10 mouse cellular contexts compared by ENCODE assay signal in genomic region chr17:57012245-57012795, GRCm38 (mm10). TPM values are rescaled to one million over a fixed set of nuclear protein-coding genes. Genes with fewer than 3 reads are reported as not detected.
DNase-seq lines count a peak whose midpoint lies in the region; ATAC-seq and TF ChIP-seq lines count a peak whose summit lies in the region.
"Had no signal": no experiment of that assay in that cellular context is flagged by ENCODE, and none has a peak within 500 bp of the region (broad histone marks: within the 10 kb centered on the region; RNA-seq: fewer than 3 reads in every experiment).

No protein-coding gene starts in this region.

- H3K27ac ChIP-seq in heart, embryonic 15.5 days, result peak overlapping the region; percentile 88
- peak overlapping the region; percentile 75 for H3K27ac ChIP-seq in MEL (ENCODE audit: control insufficient read depth, low read depth, low read length)
- H3K27ac ChIP-seq in forebrain, embryonic 16.5 days (ENCODE audit: low read length), result peak overlapping the region; percentile 95
- peak overlapping the region; percentile 64 for H3K27ac ChIP-seq in liver, postnatal 0 days (ENCODE audit: low read depth)

- TF ChIP-seq POLR2A in MEL (IDR thresholded peaks at IDR 0.05; ENCODE audit: control insufficient read depth in 1 of 2, insufficient read depth in 1 of 2, low read depth in 1 of 2, low read length in 2 of 2, poor library complexity in 1 of 2), result no peak

- no peaks in the 10 kb centered on the region for H3K9me3 ChIP-seq in heart, embryonic 15.5 days (replicated peaks)
- no peaks in the 10 kb centered on the region for H3K9me3 ChIP-seq in MEL (replicated peaks; ENCODE audit: insufficient read depth, low read length)
- H3K9me3 ChIP-seq in forebrain, embryonic 16.5 days (ENCODE audit: control insufficient read depth, low read length), result no peaks in the 10 kb centered on the region
- no peaks in the 10 kb centered on the region for H3K9me3 ChIP-seq in liver, postnatal 0 days (ENCODE audit: low read length)

- no peaks in the 10 kb centered on the region for H3K27me3 ChIP-seq in heart, embryonic 15.5 days
- no peaks in the 10 kb centered on the region for H3K27me3 ChIP-seq in MEL (ENCODE audit: control insufficient read depth in 1 of 2, insufficient read depth in 2 of 2, low read length in 2 of 2)
- no peaks in the 10 kb centered on the region for H3K27me3 ChIP-seq in forebrain, embryonic 16.5 days (replicated peaks; ENCODE audit: control insufficient read depth, insufficient read depth, low read length)
- H3K27me3 ChIP-seq in liver, postnatal 0 days (ENCODE audit: insufficient read depth, low read length), result no peaks in the 10 kb centered on the region

- TF ChIP-seq RAD21 in MEL (IDR thresholded peaks at IDR 0.05; ENCODE audit: low read depth, low read length), result no peak

- H3K36me3 ChIP-seq in heart, embryonic 15.5 days, result peaks cover 16% of the 10 kb centered on the region
- H3K36me3 ChIP-seq in MEL (ENCODE audit: control insufficient read depth in 1 of 2, insufficient read depth in 2 of 2, low read length in 2 of 2), result peaks cover 0 to 10% of the 10 kb centered on the region in 2 experiments; a peak in 3 of 4 replicates
- H3K36me3 ChIP-seq in forebrain, embryonic 16.5 days (ENCODE audit: control insufficient read depth, insufficient read depth), result peaks cover 3% of the 10 kb centered on the region
- H3K36me3 ChIP-seq in liver, postnatal 0 days (replicated peaks; ENCODE audit: insufficient read depth, low read length), result peaks cover 22% of the 10 kb centered on the region

- peak overlapping the region; percentile 81; the same call in 1 of the 2 replicates for H3K9ac ChIP-seq in heart, embryonic 15.5 days
- H3K9ac ChIP-seq in MEL (ENCODE audit: control insufficient read depth, low read depth, low read length, poor library complexity, severe bottlenecking), result peak overlapping the region; percentile 84
- H3K9ac ChIP-seq in forebrain, embryonic 16.5 days (replicated peaks; ENCODE audit: low read depth, low read length), result no peak overlapping the region
- peak overlapping the region; percentile 69 for H3K9ac ChIP-seq in liver, postnatal 0 days (replicated peaks)

- intact Hi-C loops in heart, postnatal 10 days (cut with DNase I), result loop anchor here (2.0 kb wide), 1 partner anchor 18 kb away; the partner anchor contains the start of gene Khsrp

- TF ChIP-seq EP300 in MEL (IDR thresholded peaks at IDR 0.05; ENCODE audit: low read depth in 1 of 2, low read length in 2 of 2), result no peak
- no peak for TF ChIP-seq EP300 in liver, postnatal 0 days (IDR thresholded peaks at IDR 0.05; ENCODE audit: low read depth)

- 74% methylated on average over 13 of the region's 13 CpGs for WGBS in heart, embryonic 15.5 days
- 73% methylated on average over 13 of the region's 13 CpGs for WGBS in forebrain, embryonic 16.5 days
- WGBS in liver, postnatal 0 days (ENCODE audit: insufficient replicate concordance), result 71% methylated on average over 13 of the region's 13 CpGs

- no peak for DNase-seq in heart, postnatal 10 days
- DNase-seq in MEL (ENCODE audit: low read depth, low spot score), result no peak
- DNase-seq in liver, postnatal 0 days, result no peak
- no peak for DNase-seq in ovary, postnatal 14 days (ENCODE audit: low spot score)
- DNase-seq in right cerebral cortex, adult 18-20 months, result no peak
- DNase-seq in embryo, embryonic 10.5 days (ENCODE audit: low spot score), result no peak
- DNase-seq: gastrocnemius, postnatal 10 days had no signal

- peak overlapping the region; percentile 67 for H3K4me3 ChIP-seq in heart, embryonic 15.5 days
- peak overlapping the region; percentile 57 to 77 for H3K4me3 ChIP-seq in MEL (ENCODE audit: control insufficient read depth in 1 of 2, insufficient read depth in 1 of 2, low read depth in 2 of 2, low read length in 2 of 2)
- H3K4me3 ChIP-seq in forebrain, embryonic 16.5 days (replicated peaks; ENCODE audit: low read length), result peak overlapping the region; percentile 79
- H3K4me3 ChIP-seq in liver, postnatal 0 days (ENCODE audit: low read depth, low read length), result peak overlapping the region; percentile 68

- H3K4me1 ChIP-seq in heart, embryonic 15.5 days (replicated peaks), result peaks cover 19% of the 10 kb centered on the region
- peaks cover 6 to 17% of the 10 kb centered on the region in 2 experiments; a peak in 3 of 4 replicates for H3K4me1 ChIP-seq in MEL (ENCODE audit: control insufficient read depth in 1 of 2, insufficient read depth in 2 of 2, low read length in 2 of 2)
- peaks cover 14% of the 10 kb centered on the region for H3K4me1 ChIP-seq in forebrain, embryonic 16.5 days (replicated peaks; ENCODE audit: control insufficient read depth, insufficient read depth, low read length)
- H3K4me1 ChIP-seq in liver, postnatal 0 days (ENCODE audit: insufficient read depth), result peaks cover 19% of the 10 kb centered on the region

- peak overlapping the region; percentile 89 for H3K4me2 ChIP-seq in heart, embryonic 15.5 days
- peak overlapping the region; percentile 75 for H3K4me2 ChIP-seq in forebrain, embryonic 16.5 days (ENCODE audit: low read length)
- peak overlapping the region; percentile 99 for H3K4me2 ChIP-seq in liver, postnatal 0 days (ENCODE audit: low read depth, low read length)

- ATAC-seq in heart, embryonic 15.5 days (replicated peaks; ENCODE audit: insufficient number of reproducible peaks, insufficient read depth, low FRiP score, low read depth), result no peak
- ATAC-seq in forebrain, embryonic 16.5 days, result no peak
- no peak for ATAC-seq in liver, postnatal 0 days

- H3K79me2 ChIP-seq in MEL (ENCODE audit: control insufficient read depth, insufficient read depth, low read length, poor library complexity), result peaks cover 18% of the 10 kb centered on the region

- no peak for TF ChIP-seq CTCF in MEL (IDR thresholded peaks at IDR 0.05 in 2 of 3, conservative IDR thresholded peaks at IDR 0.05 in 1 of 3; ENCODE audit: control insufficient read depth in 1 of 3, insufficient read depth in 1 of 3, low read depth in 2 of 3, low read length in 3 of 3, poor library complexity in 1 of 3, severe bottlenecking in 1 of 3)
- no peak for TF ChIP-seq CTCF in liver, postnatal 0 days (IDR thresholded peaks at IDR 0.05; ENCODE audit: low read depth)

TF ChIP-seq in MEL, 35 proteins besides CTCF, POLR2A, EP300 and RAD21:
- TF ChIP-seq CHD1 (IDR thresholded peaks at IDR 0.05; ENCODE audit: low read depth, low read length) (no peak), MYC (IDR thresholded peaks at IDR 0.05; ENCODE audit: low read depth, low read length) (no peak), UBTF (IDR thresholded peaks at IDR 0.05; ENCODE audit: borderline replicate concordance, insufficient read depth, low read depth, low read length) (no peak), BHLHE40 (IDR thresholded peaks at IDR 0.05; ENCODE audit: borderline replicate concordance, low read depth, low read length) (no peak), TBP (IDR thresholded peaks at IDR 0.05; ENCODE audit: low read depth, low read length) (no peak), KAT2A (conservative IDR thresholded peaks at IDR 0.05; ENCODE audit: low read depth, low read length) (no peak), SMC3 (IDR thresholded peaks at IDR 0.05; ENCODE audit: low read depth, low read length) (no peak)

RNA-seq across cellular contexts. Expression of gene Gm17949, which starts 1.1 kb away (rescaled TPM):
- 0.23 and 0.48 TPM in 2 replicates for polyA plus RNA-seq in heart, embryonic 15.5 days (2015; fragmentation: Nextera tagmentation; extraction: Ambion mirVana)
- total RNA-seq in heart, postnatal 10 days (2021), result not detected
- 0.08 TPM in 1 of 2 replicates, not detected in the other for total RNA-seq in MEL (2012; rRNA removed)
- polyA plus RNA-seq in MEL (2012; ENCODE audit: insufficient read depth in 1 of 2, insufficient read length in 2 of 2, low read depth in 1 of 2, low replicate concordance in 2 of 2, missing spikeins in 1 of 2), result under 1 TPM in 1 of 2 experiments, not detected in 1; 0.13 TPM
- polyA plus RNA-seq in forebrain, embryonic 16.5 days (2015; fragmentation: Nextera tagmentation; extraction: Ambion mirVana), result 0.47 and 0.83 TPM in 2 replicates
- polyA plus RNA-seq in liver, postnatal 0 days (2015; fragmentation: Nextera tagmentation; extraction: Ambion mirVana), result 0.09 and 0.18 TPM in 2 replicates
- total RNA-seq: gastrocnemius, postnatal 10 days had no signal
- polyA plus RNA-seq: small intestine, adult 2 months had no signal

RNA-seq across cellular contexts. Expression of gene Gtf2f1, which starts 1.2 kb away (rescaled TPM):
- polyA plus RNA-seq in heart, embryonic 15.5 days (2015; fragmentation: Nextera tagmentation; extraction: Ambion mirVana), result 33.7 and 41.1 TPM in 2 replicates
- total RNA-seq in heart, postnatal 10 days (2021), result 10 to 100 TPM; 29.0 to 30.0 TPM
- 116 and 145 TPM in 2 replicates for total RNA-seq in MEL (2012; rRNA removed)
- polyA plus RNA-seq in MEL (2012; ENCODE audit: insufficient read depth in 1 of 2, insufficient read length in 2 of 2, low read depth in 1 of 2, low replicate concordance in 2 of 2, missing spikeins in 1 of 2), result 100 to 1,000 TPM in 1 of 2 experiments, not detected in 1; 171 TPM
- polyA plus RNA-seq in forebrain, embryonic 16.5 days (2015; fragmentation: Nextera tagmentation; extraction: Ambion mirVana), result 84.3 and 90.1 TPM in 2 replicates
- 26.7 and 31.3 TPM in 2 replicates for polyA plus RNA-seq in liver, postnatal 0 days (2015; fragmentation: Nextera tagmentation; extraction: Ambion mirVana)

RNA-seq across cellular contexts. Expression of gene Pspn, which starts 12.5 kb away (rescaled TPM):
- 0.33 TPM in 1 of 2 replicates, not detected in the other for polyA plus RNA-seq in heart, embryonic 15.5 days (2015; fragmentation: Nextera tagmentation; extraction: Ambion mirVana)
- total RNA-seq in heart, postnatal 10 days (2021), result not detected
- not detected in 2 replicates for total RNA-seq in MEL (2012; rRNA removed)
- 1 to 10 TPM in 1 of 2 experiments, not detected in 1; 1.0 TPM for polyA plus RNA-seq in MEL (2012; ENCODE audit: insufficient read depth in 1 of 2, insufficient read length in 2 of 2, low read depth in 1 of 2, low replicate concordance in 2 of 2, missing spikeins in 1 of 2)
- polyA plus RNA-seq in forebrain, embryonic 16.5 days (2015; fragmentation: Nextera tagmentation; extraction: Ambion mirVana), result 0.60 and 1.0 TPM in 2 replicates
- polyA plus RNA-seq in liver, postnatal 0 days (2015; fragmentation: Nextera tagmentation; extraction: Ambion mirVana), result not detected in 2 replicates
- total RNA-seq: gastrocnemius, postnatal 10 days had no signal
- polyA plus RNA-seq: small intestine, adult 2 months had no signal

RNA-seq across cellular contexts. Expression of gene Alkbh7, which starts 15.2 kb away (rescaled TPM):
- 52.1 and 52.4 TPM in 2 replicates for polyA plus RNA-seq in heart, embryonic 15.5 days (2015; fragmentation: Nextera tagmentation; extraction: Ambion mirVana)
- total RNA-seq in heart, postnatal 10 days (2021), result 10 to 100 TPM; 46.7 to 50.4 TPM
- 22.5 and 26.4 TPM in 2 replicates for total RNA-seq in MEL (2012; rRNA removed)
- polyA plus RNA-seq in MEL (2012; ENCODE audit: insufficient read depth in 1 of 2, insufficient read length in 2 of 2, low read depth in 1 of 2, low replicate concordance in 2 of 2, missing spikeins in 1 of 2), result 10 to 100 TPM in 1 of 2 experiments, not detected in 1; 18.9 TPM
- polyA plus RNA-seq in forebrain, embryonic 16.5 days (2015; fragmentation: Nextera tagmentation; extraction: Ambion mirVana), result 40.1 and 45.8 TPM in 2 replicates
- polyA plus RNA-seq in liver, postnatal 0 days (2015; fragmentation: Nextera tagmentation; extraction: Ambion mirVana), result 22.9 and 23.9 TPM in 2 replicates

RNA-seq across cellular contexts. Expression of gene Khsrp, which starts 19.0 kb away (rescaled TPM):
- polyA plus RNA-seq in heart, embryonic 15.5 days (2015; fragmentation: Nextera tagmentation; extraction: Ambion mirVana), result 23.3 and 29.3 TPM in 2 replicates
- 10 to 100 TPM; 81.4 to 83.4 TPM for total RNA-seq in heart, postnatal 10 days (2021)
- total RNA-seq in MEL (2012; rRNA removed), result 89.3 and 104 TPM in 2 replicates
- 100 to 1,000 TPM; 125 to 157 TPM for polyA plus RNA-seq in MEL (2012; ENCODE audit: insufficient read depth in 1 of 2, insufficient read length in 2 of 2, low read depth in 1 of 2, low replicate concordance in 2 of 2, missing spikeins in 1 of 2)
- polyA plus RNA-seq in forebrain, embryonic 16.5 days (2015; fragmentation: Nextera tagmentation; extraction: Ambion mirVana), result 29.6 and 30.8 TPM in 2 replicates
- polyA plus RNA-seq in liver, postnatal 0 days (2015; fragmentation: Nextera tagmentation; extraction: Ambion mirVana), result 14.6 and 16.6 TPM in 2 replicates
